Comparison of ENCODE assay signal across 27 mouse cellular contexts in the genomic region with DNA sequence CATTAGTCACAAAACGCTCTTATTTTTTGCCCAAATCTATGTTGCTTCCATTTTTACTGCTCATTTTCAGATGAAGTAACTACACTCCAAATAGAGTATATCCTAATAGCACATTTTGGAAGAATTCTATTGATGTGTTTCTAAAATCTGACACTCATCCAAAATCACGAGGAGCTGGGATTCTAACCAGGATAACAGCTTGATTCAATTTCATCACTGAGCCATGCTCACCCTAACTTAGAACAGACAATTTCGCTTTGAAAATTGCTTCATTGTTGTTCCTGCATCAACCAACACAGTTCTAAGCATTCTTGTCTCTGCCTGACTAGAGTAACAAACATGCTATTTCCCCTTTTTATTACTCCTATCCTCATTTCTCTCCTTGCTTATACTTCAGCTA. TPM values are rescaled to one million over a fixed set of nuclear protein-coding genes. Genes with fewer than 3 reads are reported as not detected.
"Had no signal": no experiment of that assay in that cellular context is flagged by ENCODE, and none has a peak within 500 bp of the region (broad histone marks: within the 10 kb centered on the region; RNA-seq: fewer than 3 reads in every experiment).

No protein-coding gene starts in this region.

- DNase-seq: kidney, adult 2 months; kidney, postnatal 25 days; liver; lung, adult 18-20 months; lung, postnatal 10 days; thymus, postnatal 4 days had no signal

- H3K27ac ChIP-seq: kidney, postnatal 0 days; limb, embryonic 10.5 days; limb, embryonic 13.5 days; liver, embryonic 12.5 days; liver, embryonic 15.5 days; lung, embryonic 15.5 days; macrophage; midbrain, embryonic 13.5 days; stomach, postnatal 0 days had no signal

- ATAC-seq: intestine, postnatal 0 days; liver, embryonic 12.5 days; midbrain, embryonic 13.5 days; midbrain, embryonic 16.5 days had no signal

- H3K4me3 ChIP-seq: limb, embryonic 10.5 days; limb, embryonic 13.5 days; liver, embryonic 12.5 days; liver, embryonic 15.5 days; lung, embryonic 15.5 days; midbrain, embryonic 13.5 days had no signal

- H3K36me3 ChIP-seq: limb, embryonic 10.5 days; limb, embryonic 13.5 days; liver, embryonic 12.5 days; liver, embryonic 15.5 days; lung, embryonic 15.5 days; midbrain, embryonic 13.5 days had no signal

- H3K9ac ChIP-seq: limb, embryonic 13.5 days; liver, embryonic 12.5 days; liver, embryonic 15.5 days; lung, embryonic 15.5 days; midbrain, embryonic 13.5 days had no signal

- H3K4me1 ChIP-seq: limb, embryonic 10.5 days; limb, embryonic 13.5 days; liver, embryonic 12.5 days; liver, embryonic 15.5 days; lung, embryonic 15.5 days; midbrain, embryonic 13.5 days had no signal

- H3K27me3 ChIP-seq: limb, embryonic 13.5 days; liver, embryonic 12.5 days; liver, embryonic 15.5 days; lung, embryonic 15.5 days; midbrain, embryonic 13.5 days had no signal

RNA-seq across cellular contexts. Expression of gene Cldn16, which starts 44.3 kb away (rescaled TPM):
- total RNA-seq: left cerebral cortex, adult 18-20 months; left cerebral cortex, postnatal 25 days; megakaryocyte, adult 5-6 weeks had no signal
- polyA plus RNA-seq: intestine, embryonic 14.5 days; intestine, postnatal 0 days; large intestine, adult 2 months; limb, embryonic 10.5 days; limb, embryonic 13.5 days; liver, embryonic 12.5 days; liver, embryonic 15.5 days; lung, embryonic 15.5 days; macrophage; midbrain, embryonic 13.5 days; midbrain, embryonic 16.5 days; neural tube, embryonic 11.5 days; neural tube, embryonic 14.5 days; small intestine, adult 2 months; spleen, adult 2 months; stomach, embryonic 14.5 days; stomach, postnatal 0 days had no signal
